Mouse (Mus musculus) gonadal fat pad, adult 2 months (tissue): ENCODE results near the gene L3mbtl3. TPM values are rescaled to one million over a fixed set of nuclear protein-coding genes. Genes with fewer than 3 reads are reported as not detected.

ENCODE experiments used
- DNase-seq: peaks from one replicate; pipeline ENCODE4 v3.0.0-alpha.2; 2012; ENCODE audit warnings: low read depth
- polyA plus RNA-seq: library from polyadenylated mRNA; depleted of rRNA; stranded (reverse); fragments of >200 nt; gene quantifications from 2 replicates; pipeline ENCODE4 v1.2.3, GENCODE M21; 2012; rRNA removed

L3mbtl3 gene
- polyA plus RNA-seq, 1 experiment = 6.5 TPM

- no peak for DNase-seq
Observed at GRCm38 (mm10) chr10:26243203-26243602, 132.6 kb downstream of the L3mbtl3 start.

- DNase-seq = no peak
Observed at GRCm38 (mm10) chr10:26239090-26239489, 136.7 kb downstream of the L3mbtl3 start.

GRCm38 (mm10) chr10:26238559-26238958 is 137.2 kb downstream of the L3mbtl3 start:
- DNase-seq = no peak

- DNase-seq = no peak
Observed at GRCm38 (mm10) chr10:26232071-26232653, 143.6 kb downstream of the L3mbtl3 start.

GRCm38 (mm10) chr10:26229488-26229887 is 146.3 kb downstream of the L3mbtl3 start, which contains the start of gene Samd3:
TSS of gene Samd3 (plus strand) at chr10:26229707.
- DNase-seq = no peak

- DNase-seq = no peak
Observed at GRCm38 (mm10) chr10:26228187-26228586, 147.6 kb downstream of the L3mbtl3 start.

GRCm38 (mm10) chr10:26226734-26227133 is 149.0 kb downstream of the L3mbtl3 start:
- DNase-seq = no peak

GRCm38 (mm10) chr10:26226241-26226640 is 149.5 kb downstream of the L3mbtl3 start:
- DNase-seq = no peak

Other genes with a start within 250 kb of the L3mbtl3 start
- 0.09 and 0.22 TPM in 2 replicates for gene Samd3, start 146.3 kb downstream of the L3mbtl3 start, polyA plus RNA-seq